Mouse (Mus musculus) C2C12 (cell line): ENCODE results near the gene Tmeff2.

Experiments used
- CEBPB ChIP-seq: IDR thresholded peaks from one replicate; pipeline ENCODE4 v1.6.1; 2011; ENCODE audit warnings: low read depth, mild to moderate bottlenecking, control low read depth, moderate library complexity
- CTCF ChIP-seq: IDR thresholded peaks from one replicate; pipeline ENCODE4 v1.5.1; 2011; ENCODE audit not compliant: control insufficient read depth, insufficient read depth, insufficient read length
- FOSL1 ChIP-seq: IDR thresholded peaks from one replicate; pipeline ENCODE4 v1.8.0; 2011; ENCODE audit warnings: mild to moderate bottlenecking, low read length; ENCODE audit not compliant: poor library complexity, insufficient read depth, severe bottlenecking
- MAX ChIP-seq: IDR thresholded peaks from one replicate; pipeline ENCODE4 v1.6.1; 2011; ENCODE audit warnings: mild to moderate bottlenecking, control low read depth
- MYOD1 ChIP-seq: IDR thresholded peaks from one replicate; pipeline ENCODE4 v1.6.1; 2011; ENCODE audit warnings: low read depth; ENCODE audit not compliant: control insufficient read depth, insufficient read length
- USF1 ChIP-seq: IDR thresholded peaks from one replicate; pipeline ENCODE4 v1.6.1; 2011; ENCODE audit warnings: low read depth, mild to moderate bottlenecking, control low read depth, moderate library complexity

GRCm38 (mm10) chr1:51106401-51106920 lies 206.0 kb downstream of the Tmeff2 start:
- TF ChIP-seq CTCF (no peak), MAX (no peak), MYOD1 (no peak), USF1 (no peak), CEBPB (no peak), FOSL1 (no peak)
